Mouse (Mus musculus): Measurements from ENCODE around the gene Ppfia2. TPM values are rescaled to one million over a fixed set of nuclear protein-coding genes. Genes with fewer than 3 reads are reported as not detected.
A peak's percentile ranks its signal among the peaks of the same experiment; 100 is the strongest.

Ppfia2 gene
- 0.09 and 0.25 TPM in 2 replicates for polyA plus RNA-seq (2016; fragmentation: Nextera tagmentation; extraction: Ambion mirVana)

GRCm38 (mm10) chr10:106469855-106470532 is at the start of gene Ppfia2:
Gene Ppfia2, plus strand, starts transcription at chr10:106470339.
- under 1% methylated on average over 30 of the region's 30 CpGs for WGBS
- DNase-seq (ENCODE audit: low spot score): peak; percentile 66

GRCm38 (mm10) chr10:106468956-106469721 is 1.0 kb upstream of the Ppfia2 start:
- 2% methylated on average over 19 of the region's 19 CpGs for WGBS
- H3K9me3 ChIP-seq (replicated peaks): no peaks in the 10 kb centered on the region
- H3K4me1 ChIP-seq: peaks cover 17% of the 10 kb centered on the region
- no peaks in the 10 kb centered on the region for H3K36me3 ChIP-seq
- H3K4me3 ChIP-seq: peak overlapping the region; percentile 56
- H3K27me3 ChIP-seq (ENCODE audit: low read depth, poor library complexity, severe bottlenecking): peaks cover 43% of the 10 kb centered on the region
- H3K27ac ChIP-seq: no peak overlapping the region
- peak; percentile 37 for DNase-seq (ENCODE audit: low spot score)

More at GRCm38 (mm10) chr10:106469855-106470532, at the start of gene Ppfia2:
- no peaks in the 10 kb centered on the region for H3K36me3 ChIP-seq
- H3K4me3 ChIP-seq: peak within 1 kb of the TSS; percentile 56
- 0 out of 2 replicates have a peak within 1 kb of the TSS, but pooled peaks have one; percentile 2 for H3K27ac ChIP-seq
- peaks cover 43% of the 10 kb centered on the region for H3K27me3 ChIP-seq (ENCODE audit: low read depth, poor library complexity, severe bottlenecking)
- H3K4me1 ChIP-seq: peaks cover 17% of the 10 kb centered on the region
- H3K9me3 ChIP-seq (replicated peaks): no peaks in the 10 kb centered on the region

- no peak overlapping the region for H3K27ac ChIP-seq
- H3K4me1 ChIP-seq: peaks cover 17% of the 10 kb centered on the region
- H3K36me3 ChIP-seq: no peaks in the 10 kb centered on the region
- peaks cover 43% of the 10 kb centered on the region for H3K27me3 ChIP-seq (ENCODE audit: low read depth, poor library complexity, severe bottlenecking)
- DNase-seq (ENCODE audit: low spot score): peak; percentile 31
- H3K9me3 ChIP-seq (replicated peaks): no peaks in the 10 kb centered on the region
- H3K4me3 ChIP-seq: peak overlapping the region; percentile 56
- 20% methylated on average over 17 of the region's 18 CpGs for WGBS
Observed at GRCm38 (mm10) chr10:106470533-106471205, 530 bp downstream of the Ppfia2 start.

GRCm38 (mm10) chr10:106509281-106510165 is 39.4 kb downstream of the Ppfia2 start:
- Histone ChIP-seq H3K27ac (no peak overlapping the region), H3K9me3 (replicated peaks) (no peaks in the 10 kb centered on the region), H3K36me3 (no peaks in the 10 kb centered on the region), H3K4me1 (no peaks in the 10 kb centered on the region), H3K4me3 (no peak overlapping the region), H3K27me3 (ENCODE audit: low read depth, poor library complexity, severe bottlenecking) (no peaks in the 10 kb centered on the region)
- 84% methylated on average over 6 of the region's 6 CpGs for WGBS
- DNase-seq (ENCODE audit: low spot score): no peak

GRCm38 (mm10) chr10:106566036-106566435 is 95.9 kb downstream of the Ppfia2 start:
- Histone ChIP-seq H3K4me1 (no peaks in the 10 kb centered on the region), H3K9me3 (replicated peaks) (no peaks in the 10 kb centered on the region), H3K27ac (no peak overlapping the region), H3K4me3 (no peak overlapping the region), H3K27me3 (ENCODE audit: low read depth, poor library complexity, severe bottlenecking) (no peaks in the 10 kb centered on the region), H3K36me3 (no peaks in the 10 kb centered on the region)
- 74% methylated on average over 4 of the region's 4 CpGs for WGBS
- no peak for DNase-seq (ENCODE audit: low spot score)

GRCm38 (mm10) chr10:106585026-106585425 is 114.9 kb downstream of the Ppfia2 start:
- 90% methylated on average over 4 of the region's 4 CpGs for WGBS

GRCm38 (mm10) chr10:106585476-106586080 is 115.4 kb downstream of the Ppfia2 start:
- Histone ChIP-seq H3K4me1 (no peaks in the 10 kb centered on the region), H3K9me3 (replicated peaks) (no peaks in the 10 kb centered on the region), H3K36me3 (no peaks in the 10 kb centered on the region), H3K27me3 (ENCODE audit: low read depth, poor library complexity, severe bottlenecking) (no peaks in the 10 kb centered on the region), H3K4me3 (no peak overlapping the region), H3K27ac (no peak overlapping the region)
- WGBS: 3% methylated on average over 4 of the region's 4 CpGs
- no peak for DNase-seq (ENCODE audit: low spot score)

More at GRCm38 (mm10) chr10:106585026-106585425, 114.9 kb downstream of the Ppfia2 start:
- Histone ChIP-seq H3K4me1 (no peaks in the 10 kb centered on the region), H3K9me3 (replicated peaks) (no peaks in the 10 kb centered on the region), H3K27me3 (ENCODE audit: low read depth, poor library complexity, severe bottlenecking) (no peaks in the 10 kb centered on the region), H3K4me3 (no peak overlapping the region), H3K27ac (no peak overlapping the region), H3K36me3 (no peaks in the 10 kb centered on the region)
- DNase-seq (ENCODE audit: low spot score): no peak

- H3K36me3 ChIP-seq: no peaks in the 10 kb centered on the region
- no peaks in the 10 kb centered on the region for H3K4me1 ChIP-seq
- WGBS: 78% methylated on average over 5 of the region's 5 CpGs
- H3K4me3 ChIP-seq: no peak overlapping the region
- no peaks in the 10 kb centered on the region for H3K27me3 ChIP-seq (ENCODE audit: low read depth, poor library complexity, severe bottlenecking)
- no peak overlapping the region for H3K27ac ChIP-seq
- DNase-seq (ENCODE audit: low spot score): no peak
- no peaks in the 10 kb centered on the region for H3K9me3 ChIP-seq (replicated peaks)
Observed at GRCm38 (mm10) chr10:106587817-106588216, 117.7 kb downstream of the Ppfia2 start.

- H3K4me1 ChIP-seq: no peaks in the 10 kb centered on the region
- H3K27ac ChIP-seq: no peak overlapping the region
- DNase-seq (ENCODE audit: low spot score): no peak
- H3K36me3 ChIP-seq: no peaks in the 10 kb centered on the region
- 85% methylated on average over 1 of the region's 1 CpGs for WGBS
- H3K9me3 ChIP-seq (replicated peaks): no peaks in the 10 kb centered on the region
- H3K4me3 ChIP-seq: no peak overlapping the region
- H3K27me3 ChIP-seq (ENCODE audit: low read depth, poor library complexity, severe bottlenecking): no peaks in the 10 kb centered on the region
Observed at GRCm38 (mm10) chr10:106590944-106591343, 120.8 kb downstream of the Ppfia2 start.

GRCm38 (mm10) chr10:106596976-106597375 is 126.8 kb downstream of the Ppfia2 start:
- Histone ChIP-seq H3K36me3 (no peaks in the 10 kb centered on the region), H3K27me3 (ENCODE audit: low read depth, poor library complexity, severe bottlenecking) (no peaks in the 10 kb centered on the region), H3K4me3 (no peak overlapping the region), H3K9me3 (replicated peaks) (no peaks in the 10 kb centered on the region), H3K27ac (no peak overlapping the region), H3K4me1 (no peaks in the 10 kb centered on the region)
- DNase-seq (ENCODE audit: low spot score): no peak
- WGBS: 47% methylated on average over 1 of the region's 1 CpGs

- Histone ChIP-seq H3K9me3 (replicated peaks) (no peaks in the 10 kb centered on the region), H3K36me3 (no peaks in the 10 kb centered on the region), H3K27me3 (ENCODE audit: low read depth, poor library complexity, severe bottlenecking) (no peaks in the 10 kb centered on the region), H3K27ac (no peak overlapping the region), H3K4me3 (no peak overlapping the region), H3K4me1 (no peaks in the 10 kb centered on the region)
- WGBS: 76% methylated on average over 5 of the region's 5 CpGs
- DNase-seq (ENCODE audit: low spot score): no peak
Observed at GRCm38 (mm10) chr10:106603319-106603898, 133.3 kb downstream of the Ppfia2 start.
